Mouse (Mus musculus) midbrain, embryonic 10.5 days (tissue): ENCODE measurements around the gene Clec5a. TPM values are rescaled to one million over a fixed set of nuclear protein-coding genes. Genes with fewer than 3 reads are reported as not detected.
"Not testable (repeated sequence)": the region's sequence is repeated elsewhere in the genome, so short reads cannot be mapped to it uniquely, and the experiment has no call there.

Source experiments
- DNase-seq: peaks from one replicate; pipeline ENCODE4 v3.0.0-alpha.2; 2017; ENCODE audit warnings: low spot score
- H3K27ac ChIP-seq: fragments of 300-500 bp; sonication (generic); replicated peaks from 2 replicates; pipeline ENCODE4 v1.5.1; 2016; ENCODE audit warnings: mild to moderate bottlenecking
- H3K27me3 ChIP-seq: fragments of 300-500 bp; sonication (generic); 2 replicates; pipeline ENCODE4 v1.6.1; 2016; ENCODE audit warnings: low read depth, mild to moderate bottlenecking; ENCODE audit not compliant: poor library complexity, severe bottlenecking
- H3K36me3 ChIP-seq: fragments of 300-500 bp; sonication (generic); 2 replicates; pipeline ENCODE4 v1.6.1; 2016; ENCODE audit warnings: mild to moderate bottlenecking, moderate library complexity
- H3K4me1 ChIP-seq: fragments of 300-500 bp; sonication (generic); 2 replicates; pipeline ENCODE4 v1.6.1; 2016
- H3K4me3 ChIP-seq: fragments of 300-500 bp; sonication (generic); 2 replicates; pipeline ENCODE4 v1.5.1; 2016; ENCODE audit warnings: mild to moderate bottlenecking, moderate library complexity
- H3K9me3 ChIP-seq: fragments of 300-500 bp; sonication (generic); replicated peaks from 2 replicates; pipeline ENCODE4 v1.6.1; 2016; ENCODE audit warnings: mild to moderate bottlenecking
- WGBS: fragments of 180-500 bp; shearing (Covaris S2); methylation state at CpG from one replicate; pipeline ENCODE4 v1.1.7; 2016; 5-methylcytosine and 5-hydroxymethylcytosine counted together
- polyA plus RNA-seq: library from polyadenylated mRNA; unstranded; fragments of >200 nt; fragmentation: Nextera tagmentation; extraction: Ambion mirVana; gene quantifications from 2 replicates; pipeline ENCODE4 v1.2.1, GENCODE M21; 2016

Gene Clec5a
- 0.31 and 0.55 TPM in 2 replicates for polyA plus RNA-seq

GRCm38 (mm10) chr6:40585645-40586044, at the start of gene Clec5a:
Gene Clec5a, minus strand, starts transcription at chr6:40585821.
- no peaks in the 10 kb centered on the region for H3K27me3 ChIP-seq
- H3K4me1 ChIP-seq = no peaks in the 10 kb centered on the region
- no peaks in the 10 kb centered on the region for H3K36me3 ChIP-seq
- 83% methylated on average over 5 of the region's 5 CpGs for WGBS
- H3K4me3 ChIP-seq = no peak within 1 kb of the TSS
- no peaks in the 10 kb centered on the region for H3K9me3 ChIP-seq
- no peak for DNase-seq
- no peak within 1 kb of the TSS for H3K27ac ChIP-seq

DNA sequence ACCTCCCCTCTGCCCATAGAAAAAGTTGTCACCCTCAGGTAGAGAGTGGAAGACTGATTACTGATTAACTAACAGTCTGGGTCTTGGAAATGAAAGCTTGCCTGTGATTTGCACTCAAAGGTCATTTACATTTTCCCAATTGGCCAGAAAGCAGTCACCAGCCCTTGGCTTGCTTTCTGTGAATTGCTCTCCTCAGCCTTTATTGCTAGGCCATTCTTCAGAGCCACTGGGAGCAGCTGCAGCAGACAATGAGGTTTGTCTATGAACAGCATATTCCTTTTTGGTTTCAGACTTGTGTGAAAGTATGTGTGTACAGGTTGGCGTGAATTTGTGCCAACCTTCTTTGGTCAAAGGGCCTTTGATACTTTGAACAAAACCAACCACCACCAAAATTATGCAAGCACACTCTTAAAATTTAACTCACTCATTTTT, 49.0 kb upstream of the Clec5a start:
- Histone ChIP-seq H3K27ac (no peak overlapping the region), H3K9me3 (no peaks in the 10 kb centered on the region), H3K4me3 (no peak overlapping the region), H3K4me1 (no peaks in the 10 kb centered on the region), H3K27me3 (no peaks in the 10 kb centered on the region), H3K36me3 (no peaks in the 10 kb centered on the region)
- WGBS = 92% methylated on average over 1 of the region's 1 CpGs
- no peak for DNase-seq

GRCm38 (mm10) chr6:40628406-40629000, 42.9 kb upstream of the Clec5a start, which contains the start of gene Mgam:
Gene Mgam, plus strand, starts transcription at chr6:40628831.
- no peak within 1 kb of the TSS for H3K4me3 ChIP-seq
- H3K36me3 ChIP-seq = no peaks in the 10 kb centered on the region
- no peak for DNase-seq
- H3K9me3 ChIP-seq = no peaks in the 10 kb centered on the region
- no peaks in the 10 kb centered on the region for H3K27me3 ChIP-seq
- no peak within 1 kb of the TSS for H3K27ac ChIP-seq
- no peaks in the 10 kb centered on the region for H3K4me1 ChIP-seq
- 91% methylated on average over 8 of the region's 8 CpGs for WGBS

DNA sequence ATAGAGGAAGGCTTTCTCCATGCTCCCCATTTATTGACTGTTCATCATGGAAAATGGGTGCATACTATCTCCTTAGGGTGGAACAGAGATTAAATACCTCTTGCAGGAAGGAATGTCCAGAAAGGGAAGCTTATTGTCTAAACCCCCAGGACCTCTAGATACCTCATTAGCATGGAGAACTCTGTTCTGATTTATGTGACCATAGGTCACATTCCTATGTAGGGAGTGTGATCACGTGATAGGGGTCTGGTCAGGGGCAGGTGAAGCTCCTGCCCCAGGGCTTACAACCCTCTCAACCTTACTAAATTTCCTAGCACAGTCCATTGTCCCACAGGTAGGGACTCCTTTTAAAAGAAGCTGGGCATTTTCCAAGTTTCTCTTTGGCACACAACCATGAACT, 40.5 kb upstream of the Clec5a start:
- Histone ChIP-seq H3K36me3 (no peaks in the 10 kb centered on the region), H3K27me3 (no peaks in the 10 kb centered on the region), H3K4me3 (no peak overlapping the region), H3K9me3 (no peaks in the 10 kb centered on the region), H3K27ac (no peak overlapping the region), H3K4me1 (no peaks in the 10 kb centered on the region)
- no peak for DNase-seq
- WGBS = 66% methylated on average over 1 of the region's 1 CpGs

GRCm38 (mm10) chr6:40617965-40618364, 32.3 kb upstream of the Clec5a start:
- H3K9me3 ChIP-seq = no peaks in the 10 kb centered on the region
- WGBS = 21% methylated on average over 2 of the region's 2 CpGs
- H3K27me3 ChIP-seq = no peaks in the 10 kb centered on the region
- H3K36me3 ChIP-seq = no peaks in the 10 kb centered on the region
- peak; percentile 53 for DNase-seq
- no peaks in the 10 kb centered on the region for H3K4me1 ChIP-seq
- H3K27ac ChIP-seq = no peak overlapping the region
- no peak overlapping the region for H3K4me3 ChIP-seq

DNA sequence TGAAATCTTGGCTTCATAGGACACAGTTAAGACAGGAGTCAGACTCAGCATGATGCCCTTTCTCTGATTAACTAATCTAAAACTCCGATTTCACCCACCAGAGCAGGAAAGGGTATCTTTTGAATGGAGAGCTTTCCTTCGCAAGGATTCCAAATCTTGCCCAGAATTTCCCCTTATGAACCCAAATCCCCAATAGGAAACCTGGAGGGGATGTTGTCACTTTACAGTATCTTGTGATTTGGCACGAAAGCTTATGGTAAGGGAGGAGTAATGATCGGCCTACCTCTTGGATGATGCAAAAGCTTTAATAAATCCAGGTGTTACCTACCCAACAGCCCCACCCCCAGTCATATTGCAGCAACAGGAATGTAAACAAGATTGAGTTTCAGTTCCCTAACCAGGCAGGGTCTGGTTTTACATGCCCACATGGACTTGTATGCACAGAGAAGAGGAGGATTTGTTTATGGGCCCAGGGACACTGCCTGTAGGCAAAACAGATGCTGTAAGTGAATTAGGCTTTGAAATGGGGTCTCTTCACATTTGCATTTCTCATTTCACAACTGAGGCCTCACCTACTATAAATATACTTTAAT, 27.7 kb upstream of the Clec5a start, which contains the start of gene Tas2r138:
Gene Tas2r138, minus strand, starts transcription at position 51 of the 593 bp plus-strand sequence.
- H3K4me3 ChIP-seq = no peak within 1 kb of the TSS
- WGBS = 91% methylated on average over 4 of the region's 4 CpGs
- no peaks in the 10 kb centered on the region for H3K9me3 ChIP-seq
- no peaks in the 10 kb centered on the region for H3K36me3 ChIP-seq
- H3K27me3 ChIP-seq = no peaks in the 10 kb centered on the region
- H3K4me1 ChIP-seq = no peaks in the 10 kb centered on the region
- DNase-seq = no peak
- H3K27ac ChIP-seq = no peak within 1 kb of the TSS

DNA sequence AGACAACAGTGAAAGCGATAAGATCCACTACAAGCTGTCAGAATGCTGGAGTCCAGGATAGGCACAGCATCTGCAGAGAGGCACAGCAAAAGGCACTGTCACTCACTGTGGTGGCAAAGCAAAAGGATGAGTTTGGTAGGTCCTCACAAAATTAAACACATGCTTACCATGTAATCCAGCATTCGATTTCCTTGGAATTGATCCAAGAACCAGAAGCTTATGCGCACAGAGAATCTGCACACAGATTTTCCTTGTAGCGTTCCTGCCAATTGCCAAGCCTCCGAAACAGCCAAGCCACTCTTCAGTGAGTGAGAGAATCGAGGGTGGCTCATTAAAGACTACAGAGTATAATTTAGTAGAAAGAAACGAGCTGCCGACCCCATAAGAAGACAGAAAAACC, 24.6 kb upstream of the Clec5a start:
- WGBS = 89% methylated on average over 8 of the region's 8 CpGs
- H3K9me3 ChIP-seq = no peaks in the 10 kb centered on the region
- no peak for DNase-seq

DNA sequence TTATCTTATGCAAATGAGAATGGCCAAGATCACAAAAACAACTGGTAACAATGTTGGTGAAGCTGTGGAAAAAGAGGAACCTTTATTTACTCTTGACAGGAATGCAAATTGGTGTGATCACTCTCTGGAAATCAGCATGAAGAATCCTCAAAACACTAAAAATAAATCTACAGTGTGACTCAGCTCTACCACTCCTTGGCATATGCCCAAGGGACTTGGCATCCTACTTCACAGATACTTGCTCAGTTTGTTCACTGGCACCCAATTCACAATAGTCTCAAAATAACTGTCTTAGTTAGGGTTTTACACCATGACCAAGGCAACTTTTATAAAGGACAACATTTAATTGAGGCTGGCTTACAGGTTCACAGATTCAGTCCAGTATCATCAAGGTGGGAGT, 21.8 kb upstream of the Clec5a start:
- Histone ChIP-seq H3K4me1 (no peaks in the 10 kb centered on the region), H3K27me3 (no peaks in the 10 kb centered on the region), H3K4me3 (no peak overlapping the region), H3K36me3 (no peaks in the 10 kb centered on the region), H3K9me3 (no peaks in the 10 kb centered on the region), H3K27ac (no peak overlapping the region)
- DNase-seq = no peak

More for the DNA sequence above, 24.6 kb upstream of the Clec5a start:
- H3K36me3 ChIP-seq = no peaks in the 10 kb centered on the region
- H3K4me1 ChIP-seq = no peaks in the 10 kb centered on the region
- H3K27ac ChIP-seq = no peak overlapping the region
- H3K27me3 ChIP-seq = no peaks in the 10 kb centered on the region
- H3K4me3 ChIP-seq = no peak overlapping the region

DNA sequence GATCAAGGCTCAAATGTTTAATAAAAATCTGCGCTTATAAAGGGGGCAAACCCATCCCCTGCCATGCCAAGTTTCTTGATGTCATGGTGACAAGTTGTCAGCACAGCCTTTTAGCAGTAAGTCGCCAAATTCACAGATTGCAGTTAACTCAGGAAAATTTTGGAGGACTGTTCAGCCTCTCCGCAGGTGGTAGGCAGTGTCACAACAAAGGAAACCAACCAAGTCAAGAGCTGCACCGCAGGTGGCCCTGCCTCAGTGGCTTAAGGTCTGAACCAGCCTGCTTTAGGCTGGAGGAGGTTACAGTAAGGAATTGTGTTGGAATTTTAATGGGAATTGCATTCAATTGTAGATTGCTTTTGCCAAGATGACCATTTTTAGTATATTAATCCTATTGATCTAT, 12.9 kb upstream of the Clec5a start:
- 32% methylated on average over 4 of the region's 4 CpGs for WGBS
- H3K36me3 ChIP-seq = not testable (repeated sequence)

GRCm38 (mm10) chr6:40594804-40595550, 9.4 kb upstream of the Clec5a start:
- DNase-seq = no peak
- H3K4me1 ChIP-seq = no peaks in the 10 kb centered on the region
- no peak overlapping the region for H3K4me3 ChIP-seq
- H3K36me3 ChIP-seq = no peaks in the 10 kb centered on the region
- no peaks in the 10 kb centered on the region for H3K27me3 ChIP-seq
- WGBS = 85% methylated on average over 3 of the region's 3 CpGs
- no peaks in the 10 kb centered on the region for H3K9me3 ChIP-seq
- H3K27ac ChIP-seq = no peak overlapping the region

More for the DNA sequence above, 12.9 kb upstream of the Clec5a start:
- H3K4me1 ChIP-seq, H3K9me3 ChIP-seq, DNase-seq, H3K27me3 ChIP-seq, H3K27ac ChIP-seq, H3K4me3 ChIP-seq: not testable (repeated sequence)

- WGBS = 95% methylated on average over 2 of the region's 2 CpGs
- Histone ChIP-seq H3K9me3 (no peaks in the 10 kb centered on the region), H3K36me3 (no peaks in the 10 kb centered on the region), H3K4me1 (no peaks in the 10 kb centered on the region), H3K27me3 (no peaks in the 10 kb centered on the region), H3K4me3 (no peak overlapping the region), H3K27ac (no peak overlapping the region)
- DNase-seq = no peak
These were observed 2.7 kb upstream of the Clec5a start for GRCm38 (mm10) chr6:40588346-40588745.

GRCm38 (mm10) chr6:40584336-40584735, 1.3 kb downstream of the Clec5a start:
- no peaks in the 10 kb centered on the region for H3K36me3 ChIP-seq
- H3K9me3 ChIP-seq = no peaks in the 10 kb centered on the region
- 90% methylated on average over 6 of the region's 6 CpGs for WGBS
- no peaks in the 10 kb centered on the region for H3K4me1 ChIP-seq
- no peak overlapping the region for H3K27ac ChIP-seq
- DNase-seq = no peak
- no peaks in the 10 kb centered on the region for H3K27me3 ChIP-seq
- H3K4me3 ChIP-seq = no peak overlapping the region

DNA sequence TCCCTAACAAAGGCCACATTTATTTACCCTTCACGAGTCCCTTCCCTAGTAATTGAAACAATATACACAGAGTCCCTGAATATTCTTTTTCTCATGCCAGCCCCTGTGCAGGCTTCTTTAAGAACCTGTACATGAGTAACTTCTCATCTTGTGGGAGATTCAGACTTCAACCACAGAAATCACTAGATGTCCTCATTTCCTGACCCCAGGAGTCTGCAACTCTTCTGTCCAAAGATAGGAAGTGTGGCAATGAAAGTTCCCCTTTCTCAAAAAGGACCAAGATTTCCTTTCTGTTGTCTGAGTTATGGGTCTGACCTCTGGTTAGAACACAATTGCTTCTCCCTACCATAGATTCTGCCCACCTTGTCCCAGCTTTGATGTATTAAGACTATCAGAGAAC, 9.3 kb downstream of the Clec5a start:
- 83% methylated on average over 1 of the region's 1 CpGs for WGBS

More for the DNA sequence above, 9.3 kb downstream of the Clec5a start:
- no peaks in the 10 kb centered on the region for H3K9me3 ChIP-seq
- no peaks in the 10 kb centered on the region for H3K4me1 ChIP-seq
- H3K4me3 ChIP-seq = no peak overlapping the region
- no peak overlapping the region for H3K27ac ChIP-seq
- no peak for DNase-seq
- H3K36me3 ChIP-seq = no peaks in the 10 kb centered on the region
- H3K27me3 ChIP-seq = no peaks in the 10 kb centered on the region
